Mouse (Mus musculus) liver, postnatal 0 days (tissue): ENCODE results near the gene Il1rapl2.

Experiments
- CTCF ChIP-seq: sonication (generic); IDR thresholded peaks from 2 replicates; pipeline ENCODE4 v1.5.1; 2016; ENCODE audit warnings: antibody characterized with exemption, low read depth
- EP300 ChIP-seq: IDR thresholded peaks from 2 replicates; pipeline ENCODE4 v1.6.1; 2016; ENCODE audit warnings: antibody characterized with exemption, low read depth, mild to moderate bottlenecking

DNA sequence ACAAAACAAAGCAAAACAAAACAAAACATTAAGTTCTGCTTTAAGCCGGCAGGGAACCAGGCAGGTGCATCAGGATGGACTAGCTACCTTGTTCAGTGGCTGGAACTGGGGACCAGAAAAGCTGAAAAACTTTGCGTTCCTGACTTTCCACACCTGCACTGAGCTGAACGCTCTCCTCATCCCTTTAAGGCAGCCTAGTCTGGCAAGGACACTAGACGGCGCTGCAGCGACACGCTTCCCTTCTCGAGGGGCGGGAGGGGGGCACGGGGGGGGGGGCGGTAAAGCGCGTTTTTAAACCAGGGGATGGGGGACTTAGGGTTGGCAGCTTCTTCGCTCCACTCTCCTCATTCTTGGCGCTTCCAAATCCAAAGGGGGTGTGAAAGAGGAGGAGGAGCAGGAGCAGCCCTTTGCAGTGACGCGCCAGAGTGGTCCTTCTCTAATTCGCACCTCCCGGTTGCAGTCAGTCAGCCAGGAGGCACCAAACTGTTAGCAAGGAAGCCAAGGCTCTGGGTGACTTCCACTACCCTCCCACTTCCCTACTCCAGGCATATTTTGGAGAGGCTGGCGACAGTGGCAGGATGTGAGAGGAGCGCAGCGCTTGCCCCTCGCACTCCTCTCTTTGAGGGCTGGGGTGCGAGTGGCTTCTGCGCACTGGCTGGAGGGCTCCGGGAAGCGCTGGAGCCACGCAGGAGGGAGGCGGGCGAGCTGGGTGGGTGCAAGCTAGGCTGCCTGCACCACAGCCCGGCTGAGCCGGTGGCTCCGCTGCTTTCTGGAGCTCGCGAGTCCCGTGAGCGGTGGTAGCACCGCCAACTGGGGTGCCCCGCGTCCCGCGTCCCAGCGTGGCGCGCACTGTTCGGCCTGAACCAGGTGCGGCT, at the start of gene Il1rapl2:
- TF ChIP-seq CTCF (no peak), EP300 (no peak)
